Mouse (Mus musculus) embryo, embryonic 11 days (tissue): ENCODE results near the gene Gja3.
"Not testable (repeated sequence)": the region's sequence is repeated elsewhere in the genome, so short reads cannot be mapped to it uniquely, and the experiment has no call there.

Experiments used
- DNase-seq: peaks from one replicate; pipeline ENCODE4 v3.0.0-alpha.2; 2015

Gene Gja3

DNA sequence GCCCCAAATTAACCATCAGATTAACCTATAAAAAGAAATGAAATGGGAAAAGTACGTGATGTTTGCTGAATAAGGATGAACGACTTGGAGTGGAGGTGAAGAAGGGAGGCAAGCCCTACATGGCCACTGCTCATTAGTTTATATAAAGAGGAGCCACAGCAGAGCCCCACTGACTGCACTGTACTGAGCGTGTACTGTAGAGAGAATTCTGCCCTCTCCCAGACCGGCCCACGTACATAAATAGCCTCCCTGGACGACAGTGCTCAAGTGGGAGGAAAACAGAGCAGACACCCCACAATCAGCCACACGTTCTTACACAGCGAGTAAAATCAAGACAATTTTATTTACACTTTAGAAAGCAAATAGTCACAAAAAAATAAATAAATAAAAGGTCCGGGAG, 23.8 kb downstream of the Gja3 start:
- no peak for DNase-seq

DNA sequence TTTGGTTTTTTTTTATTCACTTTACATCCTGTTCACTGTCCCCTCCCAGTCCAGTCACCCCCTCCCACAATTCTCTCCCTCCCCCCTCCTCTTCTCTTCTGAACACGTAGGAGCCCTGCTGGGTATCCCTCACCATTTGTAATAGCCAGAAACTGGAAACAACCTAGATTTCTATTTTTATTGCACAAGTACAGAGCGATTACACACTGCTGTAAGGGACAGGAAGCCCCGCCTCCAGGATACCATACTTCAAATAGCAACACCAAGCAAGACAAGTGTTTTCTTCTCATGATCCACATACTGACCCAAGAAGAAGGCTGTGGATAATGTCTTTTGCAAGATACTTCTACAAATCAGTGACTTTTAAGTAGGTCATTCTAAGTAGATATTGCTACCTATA, 25.1 kb downstream of the Gja3 start:
- no peak for DNase-seq

DNA sequence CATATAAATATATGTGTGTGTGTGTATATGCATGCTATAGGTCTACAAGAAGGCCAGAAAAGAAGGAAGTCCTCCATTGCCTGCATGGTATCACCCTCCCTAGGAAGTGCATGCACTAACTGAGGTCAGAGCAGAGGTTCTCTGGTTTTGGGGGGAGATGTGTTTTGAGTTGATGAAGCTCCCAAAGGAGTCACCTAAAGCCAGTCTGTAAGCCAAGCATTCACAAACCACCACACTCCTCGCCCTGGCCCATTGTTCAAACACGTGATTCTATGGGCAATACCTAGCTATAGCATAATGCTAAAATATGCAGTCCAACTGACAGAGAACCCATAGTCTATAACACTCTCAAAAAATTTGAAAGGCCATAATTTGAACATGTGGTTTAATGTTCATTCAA, 39.5 kb downstream of the Gja3 start:
- no peak for DNase-seq

DNA sequence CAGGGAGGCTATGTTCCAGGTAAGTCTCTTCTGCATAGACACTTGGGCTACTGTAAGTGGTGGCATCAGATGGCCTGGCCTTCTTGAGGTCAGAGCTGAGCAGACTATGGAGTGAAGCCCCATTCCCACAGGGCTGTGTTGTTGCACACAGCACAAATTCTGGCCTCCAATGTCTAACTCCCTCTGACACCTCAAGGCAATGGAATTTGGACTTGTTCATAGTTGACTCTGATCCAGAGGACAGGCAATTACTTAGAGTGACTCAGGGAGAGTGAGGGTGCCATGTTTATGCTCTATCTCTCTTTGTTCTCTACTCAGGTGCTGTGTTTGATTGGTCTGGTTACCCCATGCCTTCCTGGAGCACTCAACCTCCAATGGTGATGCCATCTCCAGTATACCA, 41.1 kb downstream of the Gja3 start:
- not testable (repeated sequence) for DNase-seq

GRCm38 (mm10) chr14:56988621-56989020, 69.3 kb downstream of the Gja3 start:
- no peak for DNase-seq
